Mouse (Mus musculus): ENCODE results near the gene Atp6v1c2. TPM values are rescaled to one million over a fixed set of nuclear protein-coding genes. Genes with fewer than 3 reads are reported as not detected.

Atp6v1c2 gene
- total and polyA plus RNA-seq, 3 experiments = 0.19 to 0.42 TPM; not detected in 1

- H3K4me2 ChIP-seq (ENCODE audit: insufficient read depth, low read depth, poor library complexity, severe bottlenecking) = no peak overlapping the region
- H3K4me1 ChIP-seq (ENCODE audit: control insufficient read depth in 1 of 2, insufficient read depth in 2 of 2) = no peaks in the 10 kb centered on the region
- H3K27me3 ChIP-seq (replicated peaks) = peaks cover 12% of the 10 kb centered on the region
- dilution Hi-C loops (cut with MboI; ENCODE audit: extremely low pct_ligation_motif_present, extremely low pct_unique_long_range_greater_than_20kb, low sequenced_read_pairs) = no loop called here
- in situ Hi-C loops (cut with MboI; ENCODE audit: low pct_ligation_motif_present, low pct_unique_long_range_greater_than_20kb, low sequenced_read_pairs) = no loop called here
- no peaks in the 10 kb centered on the region for H3K79me2 ChIP-seq (replicated peaks; ENCODE audit: control insufficient read depth, extremely low read depth, insufficient read depth, poor library complexity, severe bottlenecking)
- H3K27ac ChIP-seq (ENCODE audit: insufficient read depth, low read depth) = no peak overlapping the region
- H3K9ac ChIP-seq (ENCODE audit: insufficient read depth, low read depth) = no peak overlapping the region
- H3K4me3 ChIP-seq (replicated peaks in 1 of 3; ENCODE audit: low read depth in 2 of 3, low read length in 2 of 3, poor library complexity in 1 of 3) = no peak overlapping the region
- no peaks in the 10 kb centered on the region for H3K9me3 ChIP-seq (replicated peaks; ENCODE audit: low read length)
- DNase-seq (ENCODE audit: extremely low read depth) = no peak
- no peak for TF ChIP-seq JUN (IDR thresholded peaks at IDR 0.05; ENCODE audit: insufficient read depth, low read depth, low read length)
- no peak for TF ChIP-seq CTCF (conservative IDR thresholded peaks at IDR 0.05 in 1 of 2, IDR thresholded peaks at IDR 0.05 in 1 of 2; ENCODE audit: low read depth in 2 of 2, low read length in 2 of 2)
- TF ChIP-seq ZKSCAN1 (IDR thresholded peaks at IDR 0.05; ENCODE audit: borderline replicate concordance, low read depth, low read length) = no peak
- TF ChIP-seq TBP (conservative IDR thresholded peaks at IDR 0.05; ENCODE audit: low read depth, low read length) = no peak
- TF ChIP-seq JUND (conservative IDR thresholded peaks at IDR 0.05; ENCODE audit: low read depth, low read length) = no peak
- TF ChIP-seq USF2 (conservative IDR thresholded peaks at IDR 0.05; ENCODE audit: low read depth, low read length) = no peak
- no peak for TF ChIP-seq ZC3H11A (IDR thresholded peaks at IDR 0.05; ENCODE audit: low read depth, low read length)
- no peak for TF ChIP-seq BHLHE40 (IDR thresholded peaks at IDR 0.05; ENCODE audit: low read depth, low read length)
- TF ChIP-seq POLR2A (IDR thresholded peaks at IDR 0.05; ENCODE audit: low read depth, low read length) = no peak
- no peak for TF ChIP-seq CHD2 (IDR thresholded peaks at IDR 0.05; ENCODE audit: low read length)
- TF ChIP-seq PAX5 (IDR thresholded peaks at IDR 0.05; ENCODE audit: low read length) = no peak
- no peak for TF ChIP-seq NRF1 (IDR thresholded peaks at IDR 0.05; ENCODE audit: low read depth, low read length)
- TF ChIP-seq ELF1 (IDR thresholded peaks at IDR 0.05; ENCODE audit: low read depth, low read length) = no peak
- no peaks in the 10 kb centered on the region for H3K36me3 ChIP-seq (replicated peaks in 1 of 2; ENCODE audit: control insufficient read depth in 1 of 2, insufficient read depth in 1 of 2, low read length in 1 of 2)
These were observed 4.3 kb upstream of the Atp6v1c2 start for GRCm38 (mm10) chr12:17333459-17333858.

- H3K4me2 ChIP-seq (ENCODE audit: insufficient read depth, low read depth, poor library complexity, severe bottlenecking) = peak overlapping the region; percentile 65
- dilution Hi-C loops (cut with MboI; ENCODE audit: extremely low pct_ligation_motif_present, extremely low pct_unique_long_range_greater_than_20kb, low sequenced_read_pairs) = no loop called here
These were observed 4.3 kb downstream of the Atp6v1c2 start for GRCm38 (mm10) chr12:17324549-17325470.

More at GRCm38 (mm10) chr12:17324549-17325470, 4.3 kb downstream of the Atp6v1c2 start:
- H3K4me3 ChIP-seq (replicated peaks in 1 of 3; ENCODE audit: low read depth in 2 of 3, low read length in 2 of 3, poor library complexity in 1 of 3) = peak overlapping the region in 1 of 3 experiments; percentile 40
- H3K27me3 ChIP-seq (replicated peaks) = peaks cover 7% of the 10 kb centered on the region
- 0 out of 2 replicates have a peak overlapping the region, but pooled peaks have one; percentile 5 for H3K9ac ChIP-seq (ENCODE audit: insufficient read depth, low read depth)
- no peak for DNase-seq (ENCODE audit: extremely low read depth)
- H3K36me3 ChIP-seq (replicated peaks in 1 of 2; ENCODE audit: control insufficient read depth in 1 of 2, insufficient read depth in 1 of 2, low read length in 1 of 2) = no peaks in the 10 kb centered on the region
- no peaks in the 10 kb centered on the region for H3K9me3 ChIP-seq (replicated peaks; ENCODE audit: low read length)
- H3K79me2 ChIP-seq (replicated peaks; ENCODE audit: control insufficient read depth, extremely low read depth, insufficient read depth, poor library complexity, severe bottlenecking) = no peaks in the 10 kb centered on the region
- no peak overlapping the region for H3K27ac ChIP-seq (ENCODE audit: insufficient read depth, low read depth)
- TF ChIP-seq CHD1 (IDR thresholded peaks at IDR 0.05; ENCODE audit: low read depth, low read length) = no peak
- TF ChIP-seq HCFC1 (IDR thresholded peaks at IDR 0.05; ENCODE audit: low read depth, low read length) = no peak
- no peak for TF ChIP-seq MAFK (IDR thresholded peaks at IDR 0.05; ENCODE audit: insufficient replicate concordance, low read length)
- no peak for TF ChIP-seq JUND (conservative IDR thresholded peaks at IDR 0.05; ENCODE audit: low read depth, low read length)
- TF ChIP-seq MEF2A (IDR thresholded peaks at IDR 0.05; ENCODE audit: borderline replicate concordance, low read depth, low read length) = no peak
- TF ChIP-seq POLR2A (IDR thresholded peaks at IDR 0.05; ENCODE audit: low read depth, low read length) = no peak
- TF ChIP-seq BHLHE40 (IDR thresholded peaks at IDR 0.05; ENCODE audit: low read depth, low read length) = no peak
- TF ChIP-seq POLR2AphosphoS2 (IDR thresholded peaks at IDR 0.05; ENCODE audit: low read depth, low read length) = no peak
- no peak for TF ChIP-seq MAX (IDR thresholded peaks at IDR 0.05; ENCODE audit: low read length)
- no peak for TF ChIP-seq ZMIZ1 (IDR thresholded peaks at IDR 0.05; ENCODE audit: low read depth, low read length)
- TF ChIP-seq SIN3A (IDR thresholded peaks at IDR 0.05; ENCODE audit: low read length) = no peak
- no peak for TF ChIP-seq MYC (IDR thresholded peaks at IDR 0.05; ENCODE audit: low read depth, low read length)
- TF ChIP-seq IRF4 (IDR thresholded peaks at IDR 0.05; ENCODE audit: low read depth, low read length) = no peak
- in situ Hi-C loops (cut with MboI; ENCODE audit: low pct_ligation_motif_present, low pct_unique_long_range_greater_than_20kb, low sequenced_read_pairs) = no loop called here
- H3K4me1 ChIP-seq (ENCODE audit: control insufficient read depth in 1 of 2, insufficient read depth in 2 of 2) = peaks cover 0 to 6% of the 10 kb centered on the region in 2 experiments; a peak in 3 of 4 replicates

Data from CH12.LX (cell line).